Mouse (Mus musculus) ovary, postnatal 36 days (tissue): ENCODE data around the gene Fgfr2.

Experiments
- DNase-seq: peaks from one replicate; pipeline ENCODE4 v3.0.0; 2022; ENCODE audit warnings: low spot score, mixed read lengths

Fgfr2 gene

DNA sequence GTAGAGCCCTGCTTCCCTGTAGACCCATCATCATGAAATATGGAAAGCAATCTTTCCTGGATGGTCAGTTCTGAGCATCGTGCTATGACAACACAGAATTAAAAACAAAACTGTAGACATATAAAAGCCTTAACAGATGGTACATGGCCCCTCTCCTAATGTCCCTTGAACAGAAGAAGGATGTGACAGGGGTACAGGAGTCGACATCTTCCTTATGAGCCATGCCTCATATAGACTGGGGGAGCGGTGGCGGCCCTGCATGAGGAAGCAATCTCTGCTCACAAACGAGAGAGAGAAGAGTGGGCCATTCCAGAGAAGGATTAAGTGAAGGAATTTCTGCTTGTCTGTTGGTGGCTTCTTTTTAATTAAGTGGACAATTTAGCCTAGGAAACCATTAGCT, 864.9 kb downstream of the Fgfr2 start:
- DNase-seq: no peak

DNA sequence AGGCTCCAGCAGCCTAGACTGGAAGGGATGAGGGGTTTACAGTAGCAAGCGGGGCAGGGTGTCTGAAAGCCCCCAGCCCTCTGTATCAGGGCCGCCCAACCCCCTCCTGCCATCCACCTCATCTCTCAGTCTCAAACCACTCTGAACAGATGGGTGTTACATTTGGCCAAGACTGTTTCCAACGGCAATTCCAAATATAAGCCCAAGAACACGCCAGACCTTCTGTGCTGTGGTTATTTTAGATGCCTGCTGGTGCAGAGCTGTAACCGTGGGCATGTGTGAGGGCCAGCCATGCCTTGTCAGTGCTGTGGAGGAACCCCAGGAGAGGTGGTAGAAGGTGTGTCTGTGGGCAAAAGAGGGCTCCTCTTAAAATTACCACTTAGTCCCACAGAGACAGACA, 869.6 kb downstream of the Fgfr2 start:
- no peak for DNase-seq

DNA sequence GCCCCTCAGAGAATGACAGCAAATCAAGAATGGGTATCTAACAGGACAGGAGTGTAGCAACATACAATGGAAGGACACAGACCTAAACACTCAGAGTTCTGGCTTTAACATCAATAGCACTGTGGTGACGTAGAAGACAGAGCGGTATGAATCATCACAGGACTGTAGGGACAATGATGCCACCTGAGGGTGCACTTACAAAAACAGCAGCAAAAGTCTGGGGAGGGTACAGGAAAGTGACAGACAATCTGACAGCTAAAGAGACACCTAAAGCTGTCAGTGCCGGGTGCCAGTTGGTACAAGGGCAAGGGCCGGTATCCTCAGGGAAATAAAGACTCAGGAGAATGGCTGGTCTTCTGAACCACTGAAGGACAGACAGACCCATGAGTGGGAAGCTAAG, 870.1 kb downstream of the Fgfr2 start:
- DNase-seq: no peak

DNA sequence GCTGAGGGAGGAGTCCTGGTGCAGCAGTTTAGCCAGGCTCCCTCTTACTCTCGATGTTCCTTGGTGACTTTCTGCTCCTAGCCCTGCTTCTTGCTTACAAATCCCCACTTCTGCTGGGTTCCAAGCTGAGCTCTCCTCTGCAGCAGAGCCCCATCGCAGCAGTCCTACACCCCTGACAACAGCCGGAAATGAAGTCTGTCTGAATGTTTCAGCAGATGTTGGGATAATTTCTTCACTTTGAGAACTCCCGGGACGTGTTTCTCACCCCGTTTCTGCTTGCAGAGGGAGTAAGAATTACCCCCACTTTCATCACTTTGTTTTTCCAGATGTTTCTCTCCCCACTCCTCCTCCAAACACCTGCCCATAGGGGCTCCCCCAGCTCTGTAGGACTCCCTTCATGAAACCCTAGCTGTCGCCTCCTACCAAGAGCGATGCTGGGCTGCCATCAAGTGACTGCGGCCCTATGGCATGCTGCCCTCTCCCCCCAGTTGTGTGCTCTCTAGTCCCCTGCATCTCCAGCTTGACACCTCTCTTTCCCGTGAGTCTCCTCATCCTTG, 873.5 kb downstream of the Fgfr2 start:
- DNase-seq: no peak

DNA sequence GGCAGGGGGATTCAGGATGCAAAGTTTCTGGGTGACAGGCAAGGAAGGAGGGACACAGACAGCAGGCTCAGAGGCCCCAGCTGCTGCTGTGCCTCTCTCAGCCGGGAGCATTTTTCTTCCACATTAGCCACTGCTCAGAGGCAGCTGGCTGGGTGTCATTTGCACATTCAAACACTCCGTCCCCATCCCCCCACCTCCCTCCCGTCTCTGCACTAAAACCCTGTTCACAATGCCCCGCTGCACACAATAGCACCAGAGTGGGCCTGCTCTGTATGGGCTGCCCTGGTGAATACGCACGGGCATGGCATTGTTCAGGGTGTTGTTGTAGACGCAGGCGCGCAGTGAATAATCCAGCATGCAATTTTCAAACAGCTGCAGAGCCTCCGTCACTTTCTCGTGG, 875.6 kb downstream of the Fgfr2 start:
- DNase-seq: no peak

DNA sequence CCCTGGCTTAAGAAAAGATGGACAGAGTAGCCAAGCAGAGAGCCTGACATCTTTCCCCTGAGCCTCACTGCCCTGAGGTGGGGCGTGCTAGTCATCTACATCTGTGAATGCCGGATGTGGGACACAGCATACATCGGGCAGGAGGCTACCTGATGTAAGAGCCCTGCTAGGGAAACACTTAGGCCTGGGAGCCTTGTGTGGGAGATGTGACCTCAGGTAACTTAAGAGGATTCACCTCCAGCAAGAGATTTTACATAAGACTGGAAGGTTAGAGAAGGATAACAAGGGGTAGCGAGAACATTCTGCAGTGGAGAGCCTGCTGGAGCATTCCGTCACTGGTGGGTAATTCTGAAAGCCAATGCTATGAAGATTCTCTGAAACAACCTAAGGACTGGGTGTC, 876.1 kb downstream of the Fgfr2 start:
- DNase-seq: no peak

DNA sequence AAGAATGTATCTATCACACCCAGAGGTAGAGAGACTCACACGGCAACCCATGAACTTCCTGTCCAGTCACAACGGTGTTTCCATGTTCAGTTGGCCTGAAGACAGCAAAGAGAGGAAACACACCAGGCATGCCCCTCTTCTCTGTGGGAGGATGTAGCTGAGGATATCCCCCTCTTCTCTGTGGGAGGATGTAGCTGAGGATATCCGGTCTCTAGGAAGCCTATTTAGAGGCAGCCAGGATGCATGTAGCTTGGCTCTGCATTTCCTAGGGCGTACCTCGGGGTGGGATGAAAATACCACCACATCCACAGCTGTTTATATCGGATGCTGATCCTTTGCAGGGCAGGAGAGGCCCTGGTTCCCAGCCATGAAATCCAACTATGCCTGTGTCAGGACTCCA, 877.4 kb downstream of the Fgfr2 start:
- DNase-seq: no peak

DNA sequence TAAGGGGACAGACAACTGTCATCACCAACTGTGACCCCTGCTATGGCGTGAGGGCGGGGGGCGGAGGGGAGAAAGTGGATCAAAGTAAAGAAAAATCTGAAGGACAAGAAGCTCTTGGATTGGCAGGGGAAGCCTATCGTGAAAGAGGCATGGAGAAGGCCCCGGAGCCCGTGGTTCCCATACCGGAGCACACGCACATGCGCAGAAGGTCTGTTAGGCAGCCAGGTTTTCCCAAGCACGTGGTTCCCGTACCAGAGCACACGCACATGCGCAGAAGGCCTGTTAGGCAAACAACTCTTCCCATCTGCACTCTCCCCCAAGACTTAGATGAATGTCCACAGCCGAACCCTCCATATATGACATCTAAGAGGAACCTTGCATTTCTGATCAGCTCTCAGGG, 878.5 kb downstream of the Fgfr2 start:
- DNase-seq: no peak

DNA sequence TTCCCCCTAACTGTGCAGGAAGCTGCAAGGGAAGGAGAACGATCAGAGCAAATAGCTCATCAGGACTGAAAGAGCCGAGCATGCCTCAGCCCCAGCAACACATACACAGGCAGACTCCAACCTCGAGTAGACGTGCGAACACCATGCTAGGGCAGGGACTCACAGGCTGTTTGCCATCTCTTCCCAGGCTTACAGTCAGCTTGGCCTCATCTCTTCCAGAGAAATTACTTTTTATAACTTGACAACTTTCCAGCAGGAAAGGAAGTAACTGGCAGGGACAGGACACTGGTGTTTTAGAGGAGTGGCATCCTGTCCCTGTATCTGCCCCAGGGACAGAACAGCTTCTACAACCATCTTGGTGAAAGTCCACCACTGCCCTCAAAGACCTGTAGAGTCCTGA, 879.9 kb downstream of the Fgfr2 start:
- no peak for DNase-seq

DNA sequence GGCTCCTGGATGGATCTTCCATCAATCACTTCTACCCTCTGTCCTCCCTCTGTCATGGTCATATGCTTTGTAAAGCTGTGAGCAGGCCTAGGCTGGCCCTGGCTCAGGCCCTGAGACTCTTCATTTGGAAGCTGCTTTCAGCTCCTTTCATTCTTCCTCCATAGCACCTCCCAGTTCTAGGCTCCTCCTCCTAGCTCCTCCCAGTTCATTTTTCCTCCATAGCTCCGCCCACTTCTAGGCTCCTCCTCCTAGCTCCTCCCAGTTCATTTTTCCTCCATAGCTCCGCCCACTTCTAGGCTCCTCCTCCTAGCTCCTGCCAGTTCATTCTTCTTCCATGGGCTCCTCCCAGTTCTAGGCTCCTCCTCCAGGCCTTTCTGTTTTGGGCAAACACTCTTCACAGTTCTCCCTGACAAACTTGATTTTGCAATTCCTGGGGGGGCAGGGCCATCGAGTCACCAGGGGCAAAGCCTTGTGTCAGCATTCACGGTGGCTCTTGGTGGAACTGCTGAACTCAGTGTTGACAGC, 880.5 kb downstream of the Fgfr2 start:
- DNase-seq: no peak

DNA sequence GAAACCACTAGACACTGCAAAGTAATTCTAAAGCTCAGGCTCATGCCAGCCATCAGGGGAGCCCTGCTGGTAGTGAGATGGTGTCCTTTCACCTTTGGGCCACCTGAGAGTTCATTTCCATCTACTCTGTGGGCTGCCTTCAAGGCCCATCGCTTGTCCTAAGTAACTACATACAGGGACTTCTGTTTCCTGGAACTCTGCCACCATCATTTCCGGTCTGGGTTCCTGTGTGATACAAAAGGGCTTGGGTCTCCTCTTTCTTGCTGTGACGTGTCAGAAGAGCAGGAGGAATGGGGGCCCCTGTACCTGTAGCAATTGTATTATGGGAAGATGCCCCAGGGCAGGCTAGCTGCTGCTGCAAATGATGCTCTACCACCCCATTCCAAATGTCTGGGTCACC, 884.2 kb downstream of the Fgfr2 start:
- DNase-seq: no peak

DNA sequence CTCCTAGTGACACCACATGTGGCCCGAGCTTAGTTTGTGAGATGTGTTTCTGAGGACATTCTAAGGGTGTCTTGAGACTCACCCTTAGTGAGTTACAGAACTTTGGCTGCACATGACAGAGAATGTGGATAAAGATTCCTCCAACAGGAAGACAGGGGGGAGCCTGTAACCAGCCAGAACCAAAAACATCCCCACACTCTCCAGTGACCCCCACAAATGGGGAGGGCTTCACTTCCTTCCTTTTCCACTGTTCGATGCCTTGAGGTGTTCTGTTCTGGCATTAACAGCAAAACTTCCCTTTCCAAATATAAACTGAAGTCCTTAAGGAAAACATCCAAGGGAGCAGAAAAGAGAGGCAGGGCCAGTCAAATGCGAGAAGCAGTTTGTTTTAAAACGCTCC, 886.0 kb downstream of the Fgfr2 start:
- DNase-seq: no peak

DNA sequence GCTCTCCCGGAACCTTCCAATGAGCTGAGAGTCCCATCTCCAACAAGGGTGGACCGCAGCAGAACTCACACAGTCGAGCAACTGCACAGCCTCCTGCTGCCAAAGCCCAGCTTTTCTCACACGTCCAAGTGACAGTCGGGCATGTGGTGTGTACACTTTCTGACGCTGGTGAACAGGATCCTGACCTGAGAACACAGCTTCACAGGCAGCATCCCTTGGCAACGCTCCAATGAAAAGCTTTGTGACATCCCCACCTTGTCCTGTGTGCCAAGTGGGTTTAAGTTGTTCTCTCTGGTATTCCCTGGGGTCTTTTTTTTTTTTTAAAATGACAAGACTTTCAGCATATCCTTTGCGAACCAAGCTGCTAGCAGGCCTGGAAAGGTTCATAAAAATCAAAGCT, 886.4 kb downstream of the Fgfr2 start:
- DNase-seq: no peak

DNA sequence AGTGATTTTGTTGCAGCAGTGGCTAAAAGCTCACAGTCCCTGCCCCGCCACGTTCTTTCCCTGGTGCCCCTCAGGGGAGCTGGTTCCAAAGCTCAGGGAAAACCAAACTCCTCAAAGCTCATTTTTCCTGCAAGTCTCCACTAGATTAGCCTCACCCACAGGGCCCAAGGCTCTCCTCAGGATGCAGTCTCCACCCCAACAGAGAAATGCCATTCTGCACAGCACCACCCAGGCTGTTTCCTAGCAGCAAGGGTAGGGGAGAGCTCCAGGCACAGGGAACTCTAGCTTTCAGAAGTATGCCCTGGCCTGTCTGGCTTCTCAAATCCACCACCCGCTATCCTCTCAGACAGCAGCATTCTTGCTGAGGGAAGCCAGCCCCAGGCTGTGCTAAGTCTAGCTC, 888.9 kb downstream of the Fgfr2 start:
- no peak for DNase-seq

DNA sequence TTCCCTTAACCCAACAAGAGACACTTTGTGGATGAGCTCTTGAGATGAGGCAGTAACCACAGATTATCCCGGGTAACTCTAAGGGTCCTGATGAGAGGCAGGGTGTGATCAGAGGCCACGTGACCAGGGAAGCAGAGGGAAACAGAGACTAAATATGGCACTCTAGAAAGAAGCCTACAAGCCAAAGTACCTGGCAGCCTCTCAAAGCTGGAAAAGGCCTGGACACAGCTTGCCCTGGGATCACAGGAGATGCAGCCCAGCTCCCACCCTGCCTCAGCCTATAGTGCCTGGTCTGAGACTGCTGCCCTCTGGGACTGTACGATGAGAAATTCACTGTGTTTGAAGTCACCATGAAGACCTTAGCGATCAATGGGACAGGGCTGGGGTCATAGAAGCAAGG, 889.4 kb downstream of the Fgfr2 start:
- no peak for DNase-seq

DNA sequence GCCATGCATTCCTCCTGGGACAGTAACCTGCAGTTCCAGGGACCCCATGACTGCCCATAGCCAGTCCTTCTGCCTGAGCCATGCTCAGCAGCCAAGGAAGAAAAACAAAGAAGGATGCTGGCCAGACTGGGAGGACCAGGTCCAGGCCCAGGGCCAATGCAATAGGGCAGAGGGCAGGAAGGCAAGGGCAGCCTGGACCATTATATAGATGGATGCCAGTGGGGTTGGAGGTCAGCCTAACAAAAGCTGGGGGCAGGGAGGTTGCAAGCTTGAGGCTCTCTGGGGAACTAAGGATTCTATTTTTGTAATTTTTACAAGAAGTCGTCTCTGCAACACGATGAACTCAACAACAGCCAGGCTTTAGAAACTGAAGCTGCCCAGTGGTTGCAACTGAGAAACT, 890.2 kb downstream of the Fgfr2 start:
- peak; percentile 24 for DNase-seq

DNA sequence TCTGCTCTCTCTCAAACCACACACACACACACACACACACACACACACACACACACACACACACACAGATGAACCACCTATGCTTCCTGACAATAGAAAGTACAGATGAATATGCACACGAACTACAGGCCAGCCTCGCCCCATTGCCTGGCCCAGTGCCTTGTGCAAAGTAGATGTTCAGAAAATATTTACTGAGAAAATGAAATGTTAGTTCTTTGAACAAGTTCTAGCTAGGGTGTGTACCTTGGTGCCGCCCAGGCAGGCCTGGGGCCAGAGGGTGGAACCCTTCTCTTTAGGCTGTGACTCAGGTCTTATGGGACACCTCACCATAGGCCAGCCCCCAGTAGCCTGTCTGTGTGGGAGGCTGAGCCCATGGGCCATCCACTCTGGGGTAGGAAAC, 891.7 kb downstream of the Fgfr2 start:
- DNase-seq: no peak

DNA sequence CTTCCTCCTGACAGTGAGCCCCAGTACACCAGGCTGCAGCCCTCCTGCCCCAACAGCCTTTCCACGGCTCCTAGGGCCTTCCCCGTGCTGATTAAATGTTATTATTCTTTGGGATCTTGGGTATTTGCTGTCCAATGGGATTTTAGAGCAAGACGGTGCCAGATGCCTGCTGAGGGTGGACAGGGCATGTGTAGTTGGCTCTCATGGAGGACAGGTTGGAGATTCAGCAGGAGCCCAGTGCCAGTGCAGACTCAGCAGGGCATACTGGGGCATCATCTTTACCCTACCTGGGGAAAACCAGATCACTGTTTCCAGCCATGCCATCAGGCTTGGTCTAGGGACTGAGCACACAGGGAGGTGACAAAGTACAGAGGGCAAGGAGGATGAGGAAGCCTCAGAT, 892.2 kb downstream of the Fgfr2 start:
- no peak for DNase-seq

DNA sequence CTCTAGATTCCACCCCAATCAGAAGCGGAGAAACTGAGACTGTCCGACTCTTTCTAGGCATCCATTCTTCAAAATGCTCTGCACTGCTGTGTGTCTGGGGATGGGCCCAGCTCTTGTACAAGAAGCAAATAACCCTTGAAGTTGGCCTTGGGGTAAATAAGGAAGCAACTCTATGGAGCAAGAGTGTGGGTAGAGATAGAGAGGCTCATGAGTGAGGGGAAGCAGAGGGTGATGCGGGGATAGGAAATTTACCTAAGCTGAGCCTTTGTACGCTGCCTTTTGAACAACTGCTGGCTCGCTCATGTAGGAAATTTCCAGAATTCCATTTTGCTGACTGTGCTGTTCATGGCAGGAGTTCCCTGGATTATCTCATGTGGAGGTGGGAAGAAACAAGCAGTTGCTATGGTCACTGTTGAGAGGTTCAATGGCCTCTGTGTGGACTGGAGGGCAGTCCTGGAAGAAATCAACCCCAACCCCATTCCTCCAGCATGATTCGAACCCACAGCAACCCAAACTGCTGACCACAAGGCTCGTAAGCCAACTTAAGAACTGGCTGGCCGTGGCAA, 896.0 kb downstream of the Fgfr2 start:
- no peak for DNase-seq

DNA sequence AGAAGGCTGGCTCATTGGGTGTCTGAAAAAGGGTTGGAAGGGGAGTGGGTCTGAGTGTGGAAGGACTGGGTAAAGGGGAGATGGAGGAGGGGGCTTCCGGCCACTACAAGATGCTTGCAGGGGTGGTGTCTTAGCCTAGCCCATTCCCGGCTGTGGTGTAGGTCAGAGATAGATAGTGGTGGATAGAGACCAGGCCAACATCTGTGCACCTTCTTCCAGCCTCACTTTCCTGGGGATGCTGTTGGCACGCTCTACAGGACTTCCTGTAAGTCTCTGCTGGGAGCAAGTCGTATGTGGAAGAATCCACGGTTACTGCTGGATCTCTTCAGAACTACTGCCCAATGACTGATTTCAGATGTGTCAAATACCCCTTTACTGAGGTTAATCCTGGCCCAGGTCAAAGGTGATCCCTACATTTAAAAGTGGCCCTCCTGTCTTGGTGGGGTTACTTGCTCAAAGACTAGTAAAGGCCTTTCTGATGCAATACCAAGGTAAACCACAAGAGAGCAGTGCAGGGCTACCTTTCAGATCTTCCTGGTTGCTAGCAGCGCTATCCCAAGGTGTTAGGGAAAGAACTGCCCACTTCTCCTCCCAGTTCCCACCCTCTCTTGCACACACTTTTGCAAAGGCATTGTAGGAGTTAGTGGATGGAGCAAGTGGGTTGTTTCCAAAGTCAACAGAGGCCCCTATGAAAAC, 896.6 kb downstream of the Fgfr2 start:
- peak; percentile 34 for DNase-seq

DNA sequence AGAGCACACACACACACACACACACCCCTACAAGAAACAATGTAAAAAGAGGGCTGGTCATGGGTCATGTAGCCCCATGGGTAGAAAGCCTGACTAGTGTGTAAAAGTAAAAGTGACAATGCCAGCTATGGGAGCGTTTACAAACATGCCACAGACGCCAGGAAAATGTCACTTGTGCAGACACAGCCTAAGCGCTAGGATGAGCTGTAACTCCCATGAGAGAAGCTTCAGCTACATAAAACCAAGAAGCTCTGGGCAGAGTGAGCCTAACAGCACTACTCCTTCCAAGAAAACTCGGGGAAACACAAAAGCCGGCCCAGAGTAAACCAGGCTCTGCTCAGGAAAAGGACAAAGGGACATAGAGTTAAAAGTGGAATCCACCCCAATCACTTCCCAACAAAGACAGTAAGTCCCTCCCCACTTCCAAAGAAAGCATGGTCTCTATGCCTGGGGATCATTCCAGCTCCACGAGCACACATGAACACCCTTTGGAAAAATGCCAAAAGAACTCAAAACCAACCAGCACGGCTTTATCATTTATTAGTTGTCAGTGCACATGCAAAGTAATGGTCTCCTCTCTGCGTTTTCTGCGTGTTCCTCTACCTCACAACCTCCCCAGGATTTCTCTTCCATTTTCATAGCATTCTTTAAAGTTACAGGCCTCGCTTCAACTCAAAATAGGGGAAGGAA, 899.6 kb downstream of the Fgfr2 start:
- no peak for DNase-seq

DNA sequence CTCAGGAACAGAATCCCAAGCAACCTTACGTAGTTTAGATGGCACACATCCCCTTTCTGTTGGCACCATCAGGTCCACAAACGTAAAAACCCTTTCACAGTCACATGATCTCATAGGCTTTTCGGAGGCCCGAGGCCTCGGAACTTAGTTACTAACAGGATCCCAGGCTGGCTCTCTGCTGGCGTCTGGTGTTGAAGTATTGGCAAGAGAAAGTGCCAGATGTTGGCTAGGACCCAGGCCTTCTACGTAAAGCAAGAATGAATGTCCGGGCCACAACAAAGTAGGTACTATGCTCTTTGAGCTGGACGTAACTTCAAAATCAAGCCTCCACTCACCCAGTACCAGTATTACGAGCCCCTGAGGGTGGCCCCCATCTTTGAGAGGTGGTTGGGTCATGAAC, 909.1 kb downstream of the Fgfr2 start:
- DNase-seq: no peak

DNA sequence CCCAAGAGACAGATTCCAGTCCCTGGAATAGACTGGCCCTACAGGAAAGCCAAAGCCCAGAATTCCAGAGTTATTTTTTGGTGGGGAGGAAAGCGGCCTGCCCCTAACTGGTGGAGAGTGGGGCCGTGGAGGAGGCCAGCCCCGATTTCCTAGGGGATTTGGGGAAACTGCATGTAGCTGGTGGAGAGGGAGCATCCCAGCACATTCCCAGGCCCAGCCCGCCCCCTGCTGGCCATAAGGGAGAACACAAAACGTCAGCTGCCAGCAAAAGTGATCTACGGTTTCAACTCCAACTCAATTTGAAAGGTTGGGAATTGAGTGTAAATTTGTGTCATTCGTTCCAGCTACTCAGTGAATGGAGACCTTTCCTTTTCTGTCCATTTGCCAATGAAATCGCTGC, 909.7 kb downstream of the Fgfr2 start:
- peak; percentile 61 for DNase-seq
